Mouse (Mus musculus): ENCODE data around the gene Pdxp.
A peak's percentile ranks its signal among the peaks of the same experiment; 100 is the strongest.
"Not testable (repeated sequence)": the region's sequence is repeated elsewhere in the genome, so short reads cannot be mapped to it uniquely, and the experiment has no call there.

Pdxp gene

DNA sequence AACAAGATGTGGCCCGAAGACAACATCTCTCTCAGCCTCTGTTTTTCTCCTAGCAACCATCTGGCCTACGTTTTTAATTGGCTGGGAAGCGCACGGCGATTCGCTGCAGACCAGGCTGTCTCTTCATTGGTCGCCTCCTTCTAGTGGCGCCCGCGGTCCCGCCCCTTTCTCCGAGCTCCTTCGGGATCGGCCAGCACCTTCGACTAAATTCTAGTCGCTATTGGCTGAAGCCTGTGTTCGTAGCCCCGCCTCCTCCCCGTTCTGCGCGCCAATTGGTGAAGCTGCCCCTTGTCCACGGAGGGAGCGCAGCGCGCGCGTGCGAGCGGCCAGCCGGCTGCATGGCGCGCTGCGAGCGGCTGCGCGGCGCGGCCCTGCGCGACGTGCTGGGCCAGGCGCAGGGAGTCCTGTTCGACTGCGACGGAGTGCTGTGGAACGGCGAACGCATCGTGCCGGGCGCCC is at the start of gene Pdxp:
Gene Pdxp (plus strand): TSS at position 288 of the 459 bp plus-strand sequence.
- peak; percentile 99 for DNase-seq

DNA sequence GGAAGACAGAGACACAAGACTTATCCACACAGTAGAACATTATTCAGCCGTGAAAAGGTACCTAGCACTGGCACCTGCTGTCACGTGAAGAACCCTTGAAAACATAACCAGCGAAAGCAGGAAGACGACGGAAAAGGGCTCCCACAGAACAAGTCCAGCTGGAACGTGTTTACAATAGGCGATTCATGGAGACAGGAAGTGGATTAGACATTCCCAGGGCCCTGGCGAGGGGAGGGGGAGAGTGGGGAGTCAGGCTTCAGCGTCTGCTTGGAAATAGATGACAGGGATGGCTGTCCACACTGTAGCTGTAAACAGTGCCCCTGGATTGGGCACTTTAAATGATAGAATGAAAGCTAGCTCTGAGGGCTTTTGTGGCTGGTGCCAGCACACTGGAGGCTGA is 45.3 kb upstream of the Pdxp start:
- peak; percentile 53 to 54 for DNase-seq

DNA sequence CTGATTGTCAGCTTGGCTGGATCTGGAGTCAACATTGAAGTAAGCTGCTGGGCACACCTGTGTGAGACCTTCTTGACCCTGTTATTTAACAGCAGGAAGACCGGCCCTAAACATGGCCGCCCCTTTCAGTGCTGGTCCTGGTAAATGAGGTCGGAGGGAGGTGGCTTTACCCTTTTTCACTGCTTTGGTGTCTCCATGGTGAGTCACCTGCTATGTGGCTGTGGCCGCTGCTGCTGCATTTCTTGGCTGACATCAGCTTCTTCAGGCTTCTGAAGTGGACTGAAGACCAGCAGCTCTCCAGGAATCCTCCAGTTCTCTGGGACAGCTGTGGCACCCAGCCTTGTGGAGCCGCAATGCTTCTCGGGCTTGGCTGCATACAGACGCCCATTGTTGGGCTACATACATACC is 44.9 kb upstream of the Pdxp start:
- no peak for DNase-seq

DNA sequence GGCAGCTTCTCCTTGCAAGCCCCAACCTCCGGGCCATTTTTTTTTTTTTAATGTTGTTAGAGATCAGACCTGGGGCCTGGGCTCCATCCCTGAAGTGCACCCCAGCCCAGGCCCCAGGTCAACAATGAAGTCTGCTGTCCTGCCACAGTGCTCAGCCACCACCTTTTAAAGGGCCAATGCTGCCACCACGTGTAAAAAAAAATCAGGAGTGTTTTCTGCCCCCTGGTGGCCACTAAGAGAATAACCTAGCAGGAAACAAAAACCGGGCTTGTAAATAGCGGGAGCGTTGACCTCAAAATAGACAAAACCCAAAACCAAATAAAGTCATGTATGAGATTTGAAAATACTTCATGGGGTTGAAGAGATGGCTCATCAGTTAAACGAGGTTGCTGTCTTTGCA is 43.9 kb upstream of the Pdxp start:
- DNase-seq: peak; percentile 68 to 75

DNA sequence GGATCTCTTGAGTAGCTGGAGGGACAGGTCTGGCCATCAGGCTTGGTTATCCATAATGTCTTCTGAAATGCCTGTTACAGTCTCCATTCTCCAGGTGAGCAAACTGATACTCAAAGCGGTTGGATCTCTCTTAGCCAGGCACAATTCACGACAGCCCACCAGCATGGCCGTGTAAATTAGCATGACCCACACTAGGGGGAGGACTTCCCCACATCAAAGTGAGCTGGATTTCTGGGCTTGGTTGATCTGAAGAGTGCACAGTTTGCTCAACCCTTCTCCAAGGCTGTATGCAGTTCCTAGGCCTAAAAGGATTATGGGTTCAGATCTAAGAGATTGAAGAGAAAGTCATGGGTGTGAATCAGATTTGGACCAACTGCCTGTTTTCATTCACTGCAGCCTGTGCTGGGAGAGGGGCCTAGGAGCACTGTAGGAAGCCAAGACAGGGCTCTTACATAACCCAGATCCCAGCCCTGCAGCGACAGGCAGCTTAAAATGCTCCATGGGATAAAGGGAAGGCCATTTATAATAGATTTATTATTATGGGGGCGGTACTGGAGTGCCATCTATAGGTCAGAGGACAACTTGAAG is 41.6 kb upstream of the Pdxp start:
- DNase-seq: no peak

DNA sequence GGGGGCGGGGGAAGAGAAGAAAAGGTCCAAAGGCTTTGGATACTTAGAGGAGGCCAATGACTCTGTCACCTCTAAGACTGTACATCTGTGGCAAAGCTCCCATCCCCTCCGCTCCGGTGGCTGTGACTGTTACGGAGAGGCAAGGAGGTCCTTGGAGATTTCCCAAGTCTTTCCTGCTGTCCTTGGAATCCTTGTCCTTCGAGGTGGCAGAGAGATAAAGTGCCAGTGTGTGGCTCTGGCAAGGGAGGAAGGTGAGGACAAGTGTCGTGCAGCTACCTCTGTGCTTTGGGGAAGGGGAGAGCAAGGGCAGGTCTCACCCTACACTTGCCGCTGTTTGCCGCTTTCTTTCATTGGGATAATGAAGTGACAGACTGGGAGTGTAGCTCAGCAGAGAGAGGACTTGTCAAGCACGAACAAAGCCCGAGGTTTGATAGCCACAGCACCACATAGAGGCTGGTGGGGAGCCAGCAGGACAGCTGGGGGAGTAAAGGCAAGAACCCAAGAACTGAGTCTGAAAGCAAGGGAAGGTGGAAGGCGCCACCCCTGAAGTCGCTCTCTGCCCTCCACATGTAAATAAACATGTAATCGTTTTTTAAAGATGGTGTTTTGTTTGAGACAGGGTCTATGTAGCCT is 39.8 kb upstream of the Pdxp start:
- peak; percentile 61 to 63 for DNase-seq

DNA sequence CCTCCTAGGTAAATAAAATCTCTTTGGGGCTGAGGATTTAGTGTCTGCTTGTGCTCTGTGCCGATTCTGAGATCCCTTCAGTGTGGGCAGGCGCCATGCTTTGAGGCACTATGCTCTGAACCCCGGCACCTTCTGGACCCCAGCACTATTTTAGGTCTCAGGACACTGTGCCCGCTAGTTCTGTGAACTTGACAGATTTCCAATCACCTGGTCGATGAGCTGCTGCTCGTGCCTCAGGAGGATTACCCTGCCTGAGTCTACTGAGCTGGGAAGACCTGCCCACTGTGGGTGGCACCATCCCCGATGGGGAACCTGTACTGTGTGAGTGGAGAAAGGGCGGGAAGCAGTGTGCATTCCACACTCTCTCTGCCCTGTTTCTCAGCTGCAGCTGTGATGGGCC is 38.7 kb upstream of the Pdxp start:
- no peak for DNase-seq

DNA sequence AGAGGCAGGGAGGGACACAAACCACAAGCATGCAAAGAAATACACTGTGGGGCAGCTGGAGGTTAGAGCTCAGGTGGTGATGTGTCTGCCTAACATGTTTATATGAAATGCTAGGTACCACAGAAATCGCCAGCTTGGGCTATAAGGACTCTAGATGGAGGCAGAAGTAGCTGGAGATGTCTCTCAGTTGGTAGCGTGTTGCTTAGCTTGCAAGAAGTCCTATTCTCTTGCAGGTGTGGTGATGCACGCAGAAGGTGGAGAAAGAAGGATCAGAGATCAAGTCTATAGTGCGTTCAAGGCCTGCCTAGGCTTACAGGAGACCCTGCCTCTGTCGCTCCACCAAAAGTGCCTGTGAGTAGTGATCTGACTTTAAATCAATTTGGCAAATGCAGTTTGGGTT is 38.2 kb upstream of the Pdxp start:
- DNase-seq: no peak

DNA sequence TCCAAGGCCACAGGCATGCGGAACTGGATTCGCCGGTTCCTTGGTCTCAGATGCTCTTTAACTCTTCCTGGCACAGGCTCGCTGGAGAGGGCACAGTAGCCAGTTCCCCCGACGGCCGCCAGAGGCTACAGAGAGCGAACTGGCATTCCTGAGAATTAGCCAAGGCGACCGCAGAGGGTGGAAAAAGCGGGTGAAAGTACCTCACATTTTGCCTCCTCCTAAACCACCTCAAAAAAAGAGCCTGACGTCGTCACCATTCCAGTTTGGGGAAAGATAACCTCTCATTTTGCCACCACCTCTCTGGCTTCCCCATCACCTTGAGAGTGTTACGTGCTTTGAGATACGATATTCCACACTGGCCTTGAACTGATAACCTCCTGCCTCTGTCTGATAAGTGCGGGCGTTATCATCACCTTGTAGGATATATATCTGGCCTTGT is 37.4 kb upstream of the Pdxp start:
- peak; percentile 95 for DNase-seq

DNA sequence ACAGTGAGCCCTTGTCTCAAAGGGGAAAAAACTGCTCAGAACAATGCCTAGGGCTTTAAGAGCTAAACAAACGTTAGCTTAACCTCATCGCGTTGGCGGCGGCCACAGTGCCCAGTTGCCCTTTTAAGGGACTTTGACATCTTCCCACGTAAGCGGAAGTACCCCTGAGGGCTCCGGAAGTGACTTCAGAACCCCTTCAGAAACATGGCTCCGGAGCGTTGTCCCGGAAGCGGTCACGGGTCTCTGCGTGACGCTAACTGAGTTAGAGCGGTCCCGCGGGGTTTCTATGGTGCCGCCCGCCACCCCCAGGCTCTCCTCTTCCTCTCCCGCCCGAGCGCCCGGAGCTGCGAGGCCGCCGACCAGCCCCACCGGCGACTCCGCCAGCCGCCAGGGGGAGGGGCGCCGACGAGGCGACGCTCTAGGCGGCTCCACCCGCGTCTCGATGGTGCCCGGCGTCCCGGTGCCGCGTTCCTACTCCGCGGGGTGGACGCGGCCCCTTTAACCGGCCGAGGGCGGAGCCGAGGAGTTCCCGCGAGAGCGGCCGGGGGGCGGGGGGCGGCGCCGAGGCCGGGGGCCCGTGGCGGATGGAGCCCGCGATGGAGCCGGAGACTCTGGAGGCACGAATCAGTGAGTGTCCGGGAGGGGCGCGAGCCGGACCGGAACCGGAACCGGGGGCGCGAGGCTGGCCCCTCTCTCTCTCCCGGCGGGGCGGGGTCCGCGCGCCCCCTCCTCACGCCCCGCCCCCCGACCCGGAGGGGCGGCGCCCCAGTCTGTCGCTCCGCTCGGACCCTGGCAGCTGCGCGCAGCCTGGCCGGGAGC is 36.5 kb upstream of the Pdxp start, which contains the start of gene Gga1:
Gene Gga1 (plus strand): TSS at position 200 of the 819 bp plus-strand sequence.
- DNase-seq: peak; percentile 97 to 99

DNA sequence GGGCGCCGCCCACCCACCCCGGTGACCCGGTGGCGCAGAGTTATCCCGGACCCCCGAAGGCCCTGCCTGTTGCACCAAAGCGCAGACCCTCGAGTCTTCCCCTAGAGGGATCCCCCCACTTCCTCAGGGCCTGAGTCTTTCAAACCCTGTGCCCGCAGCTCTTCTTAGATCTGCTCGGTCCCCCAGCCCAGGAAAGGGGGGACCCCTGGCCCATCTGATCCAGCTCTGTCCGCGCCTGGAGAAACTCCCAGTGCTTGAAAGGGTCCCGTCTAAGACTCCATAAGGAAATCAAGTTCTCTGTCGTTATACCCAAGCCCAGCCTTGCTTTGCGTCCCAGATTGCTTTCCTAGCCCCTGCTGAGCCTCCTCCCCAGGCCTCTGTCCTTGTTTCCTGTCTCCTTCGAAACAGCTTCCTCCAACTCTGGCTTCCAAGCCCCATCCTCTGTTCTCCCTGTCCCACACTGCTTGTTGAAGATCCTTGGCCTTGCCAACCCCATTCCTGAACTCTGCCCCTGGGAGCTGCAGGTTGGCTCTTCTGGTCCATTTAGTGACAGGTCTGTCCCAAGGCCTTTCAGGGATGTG is 35.8 kb upstream of the Pdxp start:
- no peak for DNase-seq

DNA sequence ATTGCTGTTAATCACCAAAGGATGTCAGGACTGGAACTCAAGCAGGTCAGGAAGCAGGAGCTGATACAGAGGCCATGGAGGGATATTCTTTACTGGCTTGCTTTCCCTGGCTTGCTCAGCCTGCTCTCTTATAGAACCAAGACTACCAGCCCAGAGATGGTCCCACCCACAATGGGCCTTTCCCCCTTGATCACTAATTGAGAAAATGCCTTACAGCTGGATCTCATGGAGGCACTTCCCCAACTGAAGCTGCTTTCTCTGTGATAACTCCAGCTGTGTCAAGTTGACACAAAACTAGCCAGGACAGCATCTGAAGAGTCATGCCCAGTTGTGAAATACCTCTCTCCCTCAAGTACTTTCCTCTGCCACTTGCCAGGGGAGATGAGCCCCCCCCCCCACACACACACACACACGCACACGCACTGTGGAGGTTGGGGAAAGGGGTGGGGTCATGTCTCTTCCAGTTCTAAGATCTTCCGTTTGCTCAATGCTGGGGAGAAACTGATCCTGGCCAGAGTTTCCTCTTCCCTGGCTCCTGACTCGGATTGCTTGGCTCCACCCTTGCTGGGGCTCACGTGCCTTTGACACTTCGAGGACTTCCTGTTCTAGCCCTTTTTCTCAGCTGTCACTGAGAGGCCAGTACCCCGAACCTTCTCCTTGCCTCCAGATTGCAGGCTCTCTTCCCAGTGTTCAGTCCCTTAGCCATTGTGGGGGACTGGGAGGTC is 34.8 kb upstream of the Pdxp start:
- not testable (repeated sequence) for DNase-seq

DNA sequence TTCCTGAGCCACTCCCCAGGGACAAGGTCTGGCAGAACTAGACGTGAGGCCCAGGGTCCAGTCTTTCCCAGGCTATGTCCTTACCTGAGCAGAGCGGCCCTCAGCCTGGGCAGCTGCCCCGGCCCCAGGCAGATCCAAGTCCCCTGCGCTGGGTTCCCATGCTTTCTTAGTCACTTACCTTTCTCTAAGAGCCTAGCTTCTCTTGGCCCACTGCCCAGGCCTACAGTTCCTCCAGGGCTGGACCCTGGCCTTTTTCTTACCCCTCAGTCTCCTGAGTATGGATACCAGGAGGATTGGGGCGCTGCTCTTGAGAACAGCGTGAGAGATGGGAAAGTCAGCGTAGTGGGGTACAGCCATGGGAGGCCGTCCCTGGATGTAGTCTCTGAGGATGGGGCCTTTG is 33.3 kb upstream of the Pdxp start:
- DNase-seq: peak in 1 of 2 experiments; percentile 27

DNA sequence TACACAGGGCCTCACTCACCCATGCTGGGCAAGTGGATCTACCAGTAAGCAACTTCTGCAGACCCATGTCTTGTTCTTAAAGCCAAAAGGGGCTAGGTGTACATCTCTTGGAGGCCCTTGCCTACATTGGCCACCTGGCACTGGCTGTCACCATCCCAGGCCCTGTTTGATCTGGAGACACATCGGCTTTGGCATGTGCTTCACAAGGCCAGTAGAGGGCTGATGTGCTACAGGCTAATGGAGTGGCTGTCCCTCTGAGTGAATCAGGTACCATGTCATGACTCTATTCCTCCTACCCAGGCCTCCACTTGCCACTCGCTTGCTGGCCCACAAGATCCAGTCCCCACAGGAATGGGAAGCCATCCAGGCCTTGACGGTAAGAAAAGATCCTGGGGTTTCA is 31.9 kb upstream of the Pdxp start:
- DNase-seq: no peak

DNA sequence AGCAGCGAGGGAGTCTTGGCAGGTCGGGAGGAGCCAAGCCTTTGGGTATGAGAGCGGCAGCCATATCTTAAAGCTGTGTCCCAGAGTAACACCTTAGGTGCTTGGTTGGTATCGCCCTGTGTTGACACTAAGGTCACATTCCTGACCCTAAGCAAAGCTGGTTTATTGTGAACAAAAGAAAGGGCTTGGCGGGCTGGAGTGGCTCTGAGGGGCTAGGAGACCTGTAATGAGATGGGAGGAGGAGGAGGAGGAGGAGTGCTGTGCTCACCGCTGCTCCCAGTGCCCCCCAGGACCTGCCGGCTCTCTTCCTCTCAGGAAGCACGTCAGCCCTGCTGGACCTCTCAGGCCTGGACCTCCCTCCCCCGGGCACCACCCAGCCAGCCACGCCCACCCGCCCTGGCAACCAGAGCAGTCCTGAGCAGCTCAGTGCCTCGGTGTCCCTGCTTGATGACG is 24.3 kb upstream of the Pdxp start:
- no peak for DNase-seq

DNA sequence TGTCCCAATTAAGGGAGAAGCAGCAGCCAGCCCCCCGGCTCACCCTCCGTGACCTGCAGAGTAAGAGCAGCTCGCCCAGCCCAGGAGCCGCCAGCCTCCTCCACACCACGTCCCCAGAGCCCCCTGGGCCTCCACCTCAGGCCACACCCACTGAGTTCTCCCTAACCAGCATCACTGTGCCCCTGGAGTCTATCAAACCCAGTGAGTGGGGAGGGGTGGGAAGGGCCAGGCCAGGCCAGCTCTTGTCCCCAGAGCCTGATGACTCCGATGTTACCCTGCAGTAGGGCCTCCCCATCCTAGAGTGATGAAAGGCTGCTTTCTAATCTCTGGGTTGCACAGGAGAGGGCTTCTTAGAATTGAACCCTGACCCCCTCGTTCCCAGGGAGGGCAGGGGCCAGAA is 21.3 kb upstream of the Pdxp start:
- DNase-seq: no peak

DNA sequence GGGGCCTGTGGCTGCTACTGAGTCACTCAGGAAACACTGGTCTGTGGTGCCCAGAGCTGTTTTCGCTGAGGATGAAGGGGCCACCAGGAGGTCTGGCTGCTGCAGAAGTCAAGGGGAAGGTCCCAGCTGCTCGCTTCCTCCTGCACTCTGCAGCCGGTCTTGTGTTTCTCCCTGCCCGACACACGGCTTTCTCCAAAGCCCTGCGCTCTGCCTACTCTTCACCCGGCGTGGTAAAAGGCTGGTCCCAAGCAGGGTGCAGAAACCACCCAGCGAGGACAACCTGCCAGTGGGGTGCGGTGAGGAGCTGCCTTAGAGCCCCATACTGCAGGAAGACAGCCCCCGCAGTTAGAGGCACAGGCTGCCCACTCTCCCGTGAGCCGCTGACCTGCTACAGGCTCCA is 19.0 kb upstream of the Pdxp start:
- DNase-seq: no peak

DNA sequence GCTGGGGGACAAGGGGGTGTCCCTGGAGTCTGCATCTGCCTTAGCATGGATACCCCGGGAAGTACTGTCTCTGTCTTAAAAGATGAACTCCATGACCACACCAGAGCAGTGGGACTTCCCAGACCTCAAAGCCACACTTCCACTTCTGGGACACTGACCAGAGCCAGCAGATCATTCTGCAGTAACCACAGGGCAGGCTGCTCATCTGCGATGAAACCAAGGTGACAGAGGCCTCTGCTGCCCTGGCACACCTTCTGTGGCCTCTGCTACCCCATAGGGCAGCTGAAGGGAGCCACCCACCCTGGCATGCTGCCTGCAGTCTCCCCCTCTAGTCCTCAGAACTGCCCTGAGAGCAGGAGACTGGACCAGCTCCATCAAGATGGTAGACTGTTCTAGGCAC is 18.0 kb upstream of the Pdxp start:
- peak; percentile 48 to 50 for DNase-seq

DNA sequence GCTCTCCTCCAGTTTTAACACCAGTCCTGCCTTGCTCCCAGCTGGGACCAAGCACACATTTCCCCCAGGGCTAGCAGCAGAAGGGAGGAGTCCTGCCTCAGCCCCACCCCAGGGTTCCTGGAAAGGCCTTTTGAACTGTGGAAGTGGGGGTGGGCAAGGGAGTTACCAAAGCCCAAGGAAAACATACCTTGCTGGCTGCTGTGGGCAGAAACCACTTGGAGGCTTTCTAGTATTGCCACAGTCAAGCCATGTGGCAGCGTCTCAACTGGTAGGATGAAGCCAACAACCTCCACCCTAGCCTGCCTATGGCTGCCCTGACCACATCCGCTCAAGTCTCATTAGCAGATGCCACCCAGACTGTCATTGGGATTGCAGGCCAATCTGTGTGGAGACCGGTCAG is 17.6 kb upstream of the Pdxp start:
- peak; percentile 46 to 47 for DNase-seq

DNA sequence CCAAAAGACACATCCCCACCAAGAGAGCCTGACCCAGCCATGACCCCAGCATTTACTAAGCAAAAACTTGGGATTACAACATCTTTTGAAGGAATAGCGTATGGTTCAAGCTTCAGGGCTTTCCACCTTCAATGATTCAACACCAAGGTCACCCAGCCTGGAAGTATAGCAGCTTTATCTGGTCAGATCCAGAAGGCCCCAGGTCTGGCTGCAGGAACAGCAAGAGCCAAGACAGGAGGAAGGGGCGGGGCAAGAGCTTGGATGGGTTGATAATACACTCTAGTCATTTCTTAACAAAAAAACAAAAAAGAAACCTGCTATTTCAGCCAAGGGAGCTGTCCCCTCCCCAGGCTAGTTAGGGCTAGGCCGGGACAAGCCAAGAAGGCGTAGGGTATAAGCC is 16.2 kb upstream of the Pdxp start:
- DNase-seq: no peak

DNA sequence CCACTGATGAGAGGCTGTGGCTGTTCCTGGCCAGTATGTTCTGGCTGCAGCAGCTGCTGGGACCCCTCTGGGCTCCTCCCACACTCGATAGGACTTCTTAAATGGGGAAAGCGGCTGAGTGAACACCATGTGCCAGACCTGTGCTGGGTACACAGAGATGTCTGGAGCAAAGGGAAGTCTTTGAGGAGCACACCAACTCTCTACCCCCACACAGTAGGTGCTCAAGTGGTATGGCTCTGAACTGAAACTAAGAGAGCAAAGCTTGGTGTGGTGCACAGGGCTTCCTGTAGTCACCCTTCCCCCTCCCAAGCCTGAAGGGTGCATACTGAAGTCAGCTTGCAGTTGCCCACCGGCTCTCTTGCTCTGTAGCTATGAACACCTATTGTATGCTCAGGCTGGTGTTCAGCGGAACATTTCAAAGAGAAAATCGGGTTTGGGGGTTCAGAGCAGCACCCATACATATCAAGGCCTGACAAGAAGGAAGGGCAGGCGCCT is 15.2 kb upstream of the Pdxp start:
- no peak for DNase-seq

DNA sequence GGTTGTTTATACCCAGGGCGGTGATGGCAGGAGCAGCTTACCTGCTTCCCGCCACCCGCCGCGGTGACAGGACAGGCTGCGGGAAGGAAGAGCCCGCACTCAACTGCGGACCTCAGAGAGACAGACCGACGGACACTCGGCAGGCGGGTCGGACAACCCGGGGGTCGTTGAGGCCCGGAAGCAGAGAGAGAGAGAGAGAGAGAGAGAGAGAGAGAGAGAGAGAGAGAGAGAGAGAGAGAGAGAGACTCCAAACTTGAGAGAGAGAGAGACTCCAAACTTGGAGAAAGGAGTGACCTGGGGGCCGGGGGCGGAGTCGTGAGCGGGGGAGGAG is 14.3 kb upstream of the Pdxp start, which contains the start of gene Gm49510:
Gene Gm49510 (plus strand): TSS at position 259 of the 331 bp plus-strand sequence.
- no peak for DNase-seq

Data from cerebellum, postnatal 10 days (tissue).